Mouse (Mus musculus): ENCODE measurements around the gene Acsbg2. TPM values are rescaled to one million over a fixed set of nuclear protein-coding genes. Genes with fewer than 3 reads are reported as not detected.

The Acsbg2 gene
- total RNA-seq, 2 experiments from 2014 or later, result not detected

DNA sequence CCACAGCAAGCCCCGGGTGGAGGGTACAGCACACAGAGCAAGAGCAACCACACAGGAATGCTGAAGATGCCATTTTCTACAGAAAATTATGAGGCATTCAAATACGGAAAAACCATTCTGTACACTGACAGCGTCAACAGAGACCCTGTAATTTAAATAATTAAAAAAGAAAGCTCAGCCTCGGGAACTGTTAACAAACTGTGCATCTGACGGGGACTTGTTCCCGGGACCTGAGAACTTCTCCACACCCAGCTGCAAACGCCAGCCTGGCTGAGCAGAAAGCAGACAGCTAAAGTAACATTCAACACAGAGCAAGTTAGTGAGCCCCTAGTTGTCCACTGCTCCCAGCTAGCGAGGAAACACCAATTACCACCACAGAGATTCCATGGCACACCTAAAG, 72.2 kb downstream of the Acsbg2 start:
- H3K27ac ChIP-seq, result no peak overlapping the region
- no peak for DNase-seq (ENCODE audit: low spot score in 2 of 2)
- no peak for TF ChIP-seq CTCF (conservative IDR thresholded peaks at IDR 0.05)

DNA sequence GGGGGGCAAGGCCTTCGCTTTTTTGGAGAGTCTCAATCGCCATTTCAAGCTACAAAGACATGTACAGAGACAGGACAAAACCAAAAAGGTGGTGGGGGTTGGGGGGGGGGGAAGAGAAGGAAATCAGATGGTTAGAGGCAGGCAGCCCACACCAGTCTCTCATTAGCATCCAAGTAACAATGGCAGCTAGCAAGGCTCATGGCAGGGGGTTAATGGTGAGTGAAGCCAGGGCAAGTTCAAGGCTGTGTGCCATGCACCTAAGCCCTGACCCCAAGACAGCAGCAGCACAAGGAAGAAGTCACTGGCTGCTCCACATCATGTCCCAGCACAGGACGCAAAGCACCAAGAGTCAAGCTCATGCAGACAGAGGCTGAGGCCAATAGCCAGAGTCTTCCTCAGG, 75.0 kb downstream of the Acsbg2 start:
- H3K27ac ChIP-seq, result no peak overlapping the region
- H3K4me3 ChIP-seq, result no peak overlapping the region
- no peak for DNase-seq (ENCODE audit: low spot score in 2 of 2)
- no peak for TF ChIP-seq CTCF (conservative IDR thresholded peaks at IDR 0.05)

More for the DNA sequence above, 72.2 kb downstream of the Acsbg2 start:
- H3K4me3 ChIP-seq, result no peak overlapping the region

DNA sequence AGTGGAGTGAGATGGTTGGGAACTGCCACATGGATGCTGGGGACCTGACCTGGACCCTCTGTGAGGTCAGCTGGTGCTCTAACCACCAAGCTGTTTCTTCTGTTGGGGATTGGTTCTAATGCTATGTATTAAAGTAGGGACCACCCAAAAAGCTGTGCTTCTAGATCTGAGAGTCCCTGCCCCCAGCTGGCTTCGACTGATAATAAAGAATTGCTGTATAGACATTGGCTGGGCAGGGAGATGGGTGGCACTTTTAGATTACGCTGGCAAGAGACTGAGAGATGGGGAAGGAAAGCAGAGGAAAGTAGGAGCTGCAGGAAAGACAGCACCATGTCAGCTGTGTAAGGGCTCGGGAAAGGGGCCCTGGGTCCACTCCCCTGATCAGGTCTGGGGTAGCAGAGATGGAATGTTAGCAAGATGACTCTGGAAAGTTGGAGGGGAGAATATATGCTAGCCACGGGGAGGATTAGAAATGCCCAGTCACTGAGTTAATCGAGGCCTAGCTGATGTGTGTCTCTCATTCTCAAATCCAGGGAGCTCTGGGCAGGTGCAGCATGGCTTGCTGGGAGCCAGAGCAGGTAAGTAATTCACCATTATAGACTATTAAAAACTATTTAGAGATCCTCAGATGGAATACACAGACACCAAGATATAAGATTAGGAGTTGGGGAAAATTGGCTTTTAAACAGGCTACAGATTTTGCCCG, 80.5 kb downstream of the Acsbg2 start:
- Histone ChIP-seq H3K4me3 (no peak overlapping the region), H3K27ac (no peak overlapping the region)
- TF ChIP-seq CTCF (conservative IDR thresholded peaks at IDR 0.05), result no peak
- no peak for DNase-seq (ENCODE audit: low spot score in 2 of 2)

Other genes with a start within 250 kb of the Acsbg2 start
- 10 to 100 TPM; 56.5 to 60.2 TPM for gene Lonp1, start 247.6 kb downstream of the Acsbg2 start, total RNA-seq (2021)
- gene Catsperd, start 246.3 kb downstream of the Acsbg2 start, total RNA-seq (2021), result 1 to 10 TPM; 1.1 to 1.8 TPM
- 10 to 100 TPM; 87.5 to 89.6 TPM for gene Ranbp3, start 201.2 kb downstream of the Acsbg2 start, total RNA-seq (2021)
- 100 to 1,000 TPM; 196 to 229 TPM for gene Ndufa11, start 156.7 kb downstream of the Acsbg2 start, total RNA-seq (2021)
- gene Vmac, start 156.4 kb downstream of the Acsbg2 start, total RNA-seq (2021), result 10 to 100 TPM; 10.2 to 12.5 TPM
- 1 to 10 TPM; 2.5 to 3.3 TPM for gene Nrtn, start 116.9 kb downstream of the Acsbg2 start, total RNA-seq (2021)
- 10 to 100 TPM; 73.9 to 74.4 TPM for gene Dus3l, start 109.7 kb downstream of the Acsbg2 start, total RNA-seq (2021)
- gene Prr22, start 104.2 kb downstream of the Acsbg2 start, total RNA-seq (2021), result 1 to 10 TPM in 1 of 2 experiments, under 1 TPM in 1; 0.79 to 1.9 TPM
- gene Rfx2, start 43.4 kb downstream of the Acsbg2 start, total RNA-seq (2021), result 1 to 10 TPM; 5.4 to 6.4 TPM
- gene 1700061G19Rik, start 1.0 kb upstream of the Acsbg2 start, total RNA-seq (2021), result under 1 TPM; 0.13 to 0.22 TPM
- 10 to 100 TPM; 81.0 to 87.5 TPM for gene Mllt1, start 61.0 kb upstream of the Acsbg2 start, total RNA-seq (2021)
- gene Acer1, start 107.7 kb upstream of the Acsbg2 start, total RNA-seq (2021), result not detected
- 10 to 100 TPM; 70.3 to 71.1 TPM for gene Clpp, start 115.9 kb upstream of the Acsbg2 start, total RNA-seq (2021)
- gene Alkbh7, start 122.9 kb upstream of the Acsbg2 start, total RNA-seq (2021), result 10 to 100 TPM; 23.9 to 24.0 TPM
- not detected for gene Pspn, start 125.6 kb upstream of the Acsbg2 start, total RNA-seq (2021)
- 10 to 100 TPM; 61.2 to 63.2 TPM for gene Gtf2f1, start 136.8 kb upstream of the Acsbg2 start, total RNA-seq (2021)
- under 1 TPM in 1 of 2 experiments, not detected in 1; 0.64 TPM for gene Gm17949, start 137.0 kb upstream of the Acsbg2 start, total RNA-seq (2021)
- gene Khsrp, start 157.1 kb upstream of the Acsbg2 start, total RNA-seq (2021), result 100 to 1,000 TPM; 115 to 120 TPM
- gene Slc25a41, start 167.2 kb upstream of the Acsbg2 start, total RNA-seq (2021), result not detected
- gene Crb3, start 184.7 kb upstream of the Acsbg2 start, total RNA-seq (2021), result under 1 TPM in 1 of 2 experiments, not detected in 1; 0.64 TPM
- 100 to 1,000 TPM; 373 to 393 TPM for gene Slc25a23, start 185.4 kb upstream of the Acsbg2 start, total RNA-seq (2021)
- gene Dennd1c, start 204.1 kb upstream of the Acsbg2 start, total RNA-seq (2021), result 1 to 10 TPM; 1.4 to 2.0 TPM
- gene Tubb4a, start 213.3 kb upstream of the Acsbg2 start, total RNA-seq (2021), result 100 to 1,000 TPM; 558 TPM
- under 1 TPM; 0.37 to 0.38 TPM for gene Tnfsf9, start 230.9 kb upstream of the Acsbg2 start, total RNA-seq (2021)